Mouse (Mus musculus): ENCODE data around the gene Cpsf3. TPM values are rescaled to one million over a fixed set of nuclear protein-coding genes. Genes with fewer than 3 reads are reported as not detected.

Gene Cpsf3
- polyA plus RNA-seq (2015; fragmentation: Nextera tagmentation; extraction: Ambion mirVana) = 97.7 and 98.1 TPM in 2 replicates

DNA sequence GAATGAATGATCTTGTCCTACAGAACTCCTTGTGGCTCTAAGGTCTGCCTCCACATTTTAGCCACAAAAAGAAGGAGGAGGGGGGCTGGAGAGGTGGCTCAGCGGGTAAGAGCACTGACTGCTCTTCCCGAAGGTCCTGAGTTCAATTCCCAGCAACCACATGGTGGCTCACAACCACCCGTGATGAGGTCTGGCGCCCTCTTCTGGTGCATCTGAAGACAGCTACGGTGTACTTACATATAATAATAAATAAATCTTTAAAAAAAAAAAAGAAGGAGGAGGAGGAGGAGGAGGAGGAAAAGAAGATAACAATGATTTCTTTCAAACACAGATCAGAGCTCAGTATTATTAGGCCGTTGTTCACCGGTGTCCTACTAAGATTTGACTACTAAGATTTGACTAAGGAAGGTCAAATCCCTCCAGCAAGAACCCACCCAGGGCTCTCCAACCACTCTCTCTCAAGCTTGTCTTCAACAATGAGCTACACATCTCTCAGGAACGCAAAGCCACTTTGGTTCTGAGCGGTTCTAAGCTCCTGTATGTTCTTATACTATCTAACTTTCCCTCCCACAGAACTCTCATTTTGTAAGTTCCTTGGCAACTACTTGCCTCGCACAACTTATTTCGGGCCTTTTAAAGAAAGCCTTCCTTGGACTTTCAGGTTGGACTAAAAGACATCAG lies at the start of gene Cpsf3:
Gene Cpsf3, plus strand, starts transcription at position 631 of the 681 bp plus-strand sequence.
- H3K4me3 ChIP-seq = peak within 1 kb of the TSS; percentile 65
- H3K27me3 ChIP-seq = no peaks in the 10 kb centered on the region
- WGBS = 58% methylated on average over 11 of the region's 11 CpGs
- H3K9ac ChIP-seq = peak within 1 kb of the TSS; percentile 90
- no peak for ATAC-seq (ENCODE audit: low FRiP score)
- H3K36me3 ChIP-seq = no peaks in the 10 kb centered on the region; the same call in 1 of the 2 replicates
- H3K4me2 ChIP-seq = peak within 1 kb of the TSS; percentile 83
- peak within 1 kb of the TSS; percentile 94 for H3K27ac ChIP-seq
- H3K4me1 ChIP-seq (replicated peaks) = peaks cover 35% of the 10 kb centered on the region
- no peaks in the 10 kb centered on the region for H3K9me3 ChIP-seq

DNA sequence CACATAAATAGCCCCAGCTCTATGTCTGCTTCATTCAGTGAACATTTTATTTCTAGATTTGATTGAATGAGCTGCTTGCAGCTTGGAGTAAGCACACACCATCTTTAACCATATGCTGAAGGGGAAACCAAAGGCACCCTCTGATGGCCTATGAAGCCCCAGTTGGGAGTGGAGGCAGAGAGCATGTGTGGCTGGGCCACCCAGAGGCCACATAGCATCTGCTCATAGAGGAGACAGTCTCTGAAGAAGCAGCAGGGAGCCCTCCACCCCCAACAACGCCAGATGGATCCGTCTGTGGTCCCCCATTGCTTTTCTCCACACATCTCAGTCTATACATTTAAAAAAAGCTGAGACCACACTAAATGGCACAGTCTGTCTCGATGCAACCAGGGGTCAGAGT lies 43.2 kb upstream of the Cpsf3 start:
- H3K27ac ChIP-seq = peak overlapping the region; percentile 36; the same call in 1 of the 2 replicates
- 0 out of 2 replicates have a peak, but pooled peaks cover 3% of the 10 kb centered on the region for H3K4me1 ChIP-seq (replicated peaks)
- H3K4me2 ChIP-seq = no peak overlapping the region
- no peak overlapping the region for H3K9ac ChIP-seq
- peaks cover 79% of the 10 kb centered on the region for H3K36me3 ChIP-seq
- no peaks in the 10 kb centered on the region for H3K27me3 ChIP-seq
- no peak overlapping the region for H3K4me3 ChIP-seq
- ATAC-seq (ENCODE audit: low FRiP score) = 0 out of 2 replicates have a peak, but pooled peaks have one; percentile 43
- 53% methylated on average over 3 of the region's 3 CpGs for WGBS
- no peaks in the 10 kb centered on the region for H3K9me3 ChIP-seq

DNA sequence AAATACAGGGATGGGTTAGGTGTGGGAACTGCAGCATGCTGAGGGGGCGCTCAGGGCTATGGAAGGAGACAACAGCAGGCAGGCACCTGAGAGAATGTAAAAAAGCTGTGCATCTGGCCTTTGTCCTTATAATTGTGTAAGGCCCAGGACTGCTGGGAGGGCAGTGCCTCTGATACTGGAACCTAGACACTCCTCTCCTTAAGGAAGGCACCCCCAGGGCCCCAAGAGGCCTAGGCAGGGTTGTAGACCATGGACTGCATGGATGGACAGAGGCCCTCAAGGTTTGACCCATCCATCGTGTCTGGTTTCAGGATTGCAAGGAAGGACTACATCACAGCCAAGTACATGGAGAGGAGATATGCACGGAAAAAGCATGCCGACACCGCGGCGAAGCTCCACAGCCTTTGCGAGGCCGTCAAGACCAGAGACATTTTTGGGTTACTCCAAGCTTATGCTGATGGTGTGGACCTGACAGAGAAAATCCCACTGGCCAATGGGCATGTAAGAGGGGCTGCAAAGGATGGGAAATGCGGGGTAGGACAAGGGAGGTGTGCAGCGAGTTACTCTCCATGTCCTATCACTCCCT lies 40.7 kb upstream of the Cpsf3 start:
- Histone ChIP-seq H3K9ac (no peak overlapping the region), H3K4me3 (no peak overlapping the region), H3K9me3 (no peaks in the 10 kb centered on the region), H3K4me1 (replicated peaks) (0 out of 2 replicates have a peak, but pooled peaks cover 3% of the 10 kb centered on the region), H3K27me3 (no peaks in the 10 kb centered on the region), H3K4me2 (no peak overlapping the region), H3K36me3 (peaks cover 78% of the 10 kb centered on the region), H3K27ac (no peak overlapping the region)
- WGBS = 96% methylated on average over 11 of the region's 11 CpGs
- no peak for ATAC-seq (ENCODE audit: low FRiP score)

DNA sequence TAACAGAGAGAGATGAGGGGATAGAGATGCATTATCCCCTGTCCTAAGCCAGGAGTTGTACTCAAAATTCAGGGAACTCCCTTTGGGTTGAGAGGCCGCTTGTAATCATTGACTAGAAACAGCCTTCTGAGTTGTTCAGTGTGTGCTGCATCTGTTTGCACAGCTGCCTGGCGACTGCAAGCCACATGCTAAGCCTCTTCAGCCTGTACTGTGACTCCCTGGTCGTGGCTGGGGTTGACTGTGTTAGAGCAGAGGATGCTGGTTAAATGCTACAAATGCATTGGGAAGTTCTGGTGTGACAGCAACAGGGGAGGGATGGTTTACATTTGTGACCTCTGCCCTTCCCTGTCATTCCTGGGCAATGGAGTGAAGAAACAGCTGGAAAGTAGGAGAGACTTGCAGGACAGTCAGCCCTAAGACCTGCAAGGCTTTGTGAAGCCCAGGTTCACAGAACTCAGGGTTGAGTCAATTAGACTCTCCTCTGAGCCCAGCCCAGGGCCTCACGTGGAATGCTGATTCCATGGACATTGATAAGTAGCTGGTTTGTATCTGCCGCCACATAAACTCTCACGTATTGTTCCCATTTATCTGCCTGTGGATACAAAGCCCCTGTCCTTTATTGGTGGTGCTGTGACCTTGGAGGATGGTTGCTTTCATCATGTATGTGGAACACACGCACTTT lies 37.3 kb upstream of the Cpsf3 start:
- Histone ChIP-seq H3K4me1 (replicated peaks) (no peaks in the 10 kb centered on the region), H3K4me2 (no peak overlapping the region), H3K27me3 (no peaks in the 10 kb centered on the region), H3K9me3 (no peaks in the 10 kb centered on the region), H3K36me3 (peaks cover 92% of the 10 kb centered on the region), H3K4me3 (no peak overlapping the region), H3K27ac (no peak overlapping the region), H3K9ac (no peak overlapping the region)
- 81% methylated on average over 7 of the region's 7 CpGs for WGBS
- ATAC-seq (ENCODE audit: low FRiP score) = no peak

DNA sequence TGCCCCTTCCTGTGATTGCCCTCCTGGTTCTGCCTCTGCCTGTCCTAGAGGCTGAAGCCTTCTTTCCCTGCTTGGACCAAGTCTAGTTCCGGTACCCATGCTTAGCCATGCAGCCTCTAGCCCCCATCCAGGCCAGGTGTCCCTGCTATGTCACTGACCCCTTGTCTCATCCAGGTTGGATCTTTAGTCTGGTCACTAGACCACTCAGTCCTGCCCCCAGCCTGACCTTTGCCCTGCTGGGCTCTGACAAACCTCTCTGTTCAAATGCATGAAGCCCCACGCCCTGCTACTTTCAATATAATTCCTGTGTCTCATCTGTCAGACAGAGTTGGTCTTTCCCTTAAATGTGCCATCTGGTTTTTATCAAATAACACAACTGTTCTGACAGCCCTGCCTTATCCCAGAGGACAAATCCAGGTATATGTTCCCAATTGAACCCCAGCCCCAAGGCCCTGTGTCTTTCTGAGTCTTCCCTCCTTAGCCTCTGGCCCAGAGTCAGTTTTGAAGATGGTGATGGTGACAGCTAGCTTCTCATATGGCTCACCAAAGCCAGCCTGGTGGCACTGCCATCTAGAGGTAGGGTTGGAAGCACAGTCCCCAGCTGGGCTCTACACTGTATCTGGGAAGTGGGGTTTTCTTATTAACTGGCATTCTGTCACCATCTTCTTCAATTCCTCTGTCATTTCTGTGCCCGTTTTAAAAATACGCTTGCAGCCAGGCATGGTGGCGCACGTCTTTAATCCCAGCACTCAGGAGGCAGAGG lies 24.5 kb upstream of the Cpsf3 start:
- H3K4me1 ChIP-seq (replicated peaks) = no peaks in the 10 kb centered on the region
- H3K4me3 ChIP-seq = no peak overlapping the region
- no peaks in the 10 kb centered on the region for H3K9me3 ChIP-seq
- no peak for ATAC-seq (ENCODE audit: low FRiP score)
- H3K4me2 ChIP-seq = no peak overlapping the region
- H3K27ac ChIP-seq = no peak overlapping the region
- 94% methylated on average over 6 of the region's 6 CpGs for WGBS
- peaks cover 92% of the 10 kb centered on the region for H3K36me3 ChIP-seq
- no peaks in the 10 kb centered on the region for H3K27me3 ChIP-seq
- no peak overlapping the region for H3K9ac ChIP-seq

DNA sequence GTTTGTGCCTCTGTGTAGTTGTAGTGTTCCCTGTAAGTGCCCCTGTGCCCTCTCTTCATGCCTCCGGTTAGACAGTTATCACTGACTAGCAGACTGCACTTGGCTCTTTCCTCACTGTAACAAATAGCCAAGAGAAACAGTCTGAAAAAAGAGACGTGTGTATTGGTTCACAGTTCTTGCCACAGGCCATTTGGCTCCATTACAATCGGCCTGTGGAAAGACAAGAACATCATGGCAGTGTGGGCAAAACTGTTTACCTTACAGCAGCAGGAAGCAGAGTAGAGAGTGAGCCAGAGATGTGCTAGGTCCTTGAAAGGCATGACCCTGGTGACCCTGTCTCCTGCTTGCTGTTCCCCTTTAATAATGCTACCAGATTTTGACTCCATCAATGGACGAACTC lies 23.7 kb upstream of the Cpsf3 start:
- H3K27me3 ChIP-seq = no peaks in the 10 kb centered on the region
- no peaks in the 10 kb centered on the region for H3K9me3 ChIP-seq
- 92% methylated on average over 4 of the region's 4 CpGs for WGBS
- H3K4me3 ChIP-seq = no peak overlapping the region
- no peak overlapping the region for H3K27ac ChIP-seq
- ATAC-seq (ENCODE audit: low FRiP score) = no peak
- H3K4me1 ChIP-seq (replicated peaks) = no peaks in the 10 kb centered on the region
- H3K4me2 ChIP-seq = no peak overlapping the region
- H3K36me3 ChIP-seq = peaks cover 91% of the 10 kb centered on the region
- no peak overlapping the region for H3K9ac ChIP-seq

DNA sequence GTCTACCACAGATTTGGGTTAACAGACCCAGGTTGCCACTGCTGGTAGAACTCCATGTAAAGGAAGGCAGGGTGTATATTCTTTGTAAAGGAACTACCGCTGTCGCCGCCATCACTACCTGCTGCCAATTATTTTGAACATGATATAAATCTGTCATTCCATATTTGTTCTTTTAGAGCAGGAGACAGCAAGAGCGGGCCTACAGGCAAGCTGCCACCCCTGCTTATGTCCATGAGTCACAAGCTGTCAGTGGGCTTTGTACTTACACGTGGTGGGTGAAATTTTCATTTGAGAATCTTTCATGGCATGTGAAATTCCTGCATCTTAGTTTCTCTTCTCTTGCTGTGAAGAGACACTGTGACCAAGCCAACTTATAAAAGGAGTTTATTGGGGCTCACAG lies 21.9 kb upstream of the Cpsf3 start:
- Histone ChIP-seq H3K9ac (no peak overlapping the region), H3K27me3 (no peaks in the 10 kb centered on the region), H3K4me2 (no peak overlapping the region), H3K4me3 (no peak overlapping the region), H3K4me1 (replicated peaks) (no peaks in the 10 kb centered on the region), H3K27ac (no peak overlapping the region), H3K36me3 (peaks cover 83% of the 10 kb centered on the region), H3K9me3 (no peaks in the 10 kb centered on the region)
- WGBS = 97% methylated on average over 5 of the region's 5 CpGs
- ATAC-seq (ENCODE audit: low FRiP score) = no peak

DNA sequence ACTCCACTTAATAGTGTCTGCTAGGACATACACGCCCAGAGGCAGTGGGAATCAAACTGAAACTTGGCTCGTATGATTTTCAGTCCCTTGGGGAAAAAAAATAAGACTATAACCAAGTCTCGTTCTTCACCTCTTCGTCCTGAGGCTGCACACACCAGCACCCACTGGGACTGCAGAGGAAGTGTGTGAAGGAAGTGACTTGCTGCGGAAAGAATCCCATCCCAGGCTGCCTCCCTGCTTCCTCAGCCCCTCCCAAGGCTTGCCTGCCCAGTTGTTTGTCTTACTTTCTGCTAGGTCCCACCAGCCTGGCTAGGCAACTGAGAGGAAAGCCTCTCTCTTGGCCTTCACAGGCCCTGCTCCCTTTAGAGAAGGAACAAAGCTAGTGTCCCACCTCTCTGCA lies 20.9 kb upstream of the Cpsf3 start:
- 82% methylated on average over 5 of the region's 5 CpGs for WGBS
- H3K4me3 ChIP-seq = no peak overlapping the region
- no peaks in the 10 kb centered on the region for H3K9me3 ChIP-seq
- ATAC-seq (ENCODE audit: low FRiP score) = no peak
- H3K36me3 ChIP-seq = peaks cover 85% of the 10 kb centered on the region
- H3K27me3 ChIP-seq = no peaks in the 10 kb centered on the region
- no peak overlapping the region for H3K9ac ChIP-seq
- no peaks in the 10 kb centered on the region for H3K4me1 ChIP-seq (replicated peaks)
- H3K27ac ChIP-seq = no peak overlapping the region
- no peak overlapping the region for H3K4me2 ChIP-seq

DNA sequence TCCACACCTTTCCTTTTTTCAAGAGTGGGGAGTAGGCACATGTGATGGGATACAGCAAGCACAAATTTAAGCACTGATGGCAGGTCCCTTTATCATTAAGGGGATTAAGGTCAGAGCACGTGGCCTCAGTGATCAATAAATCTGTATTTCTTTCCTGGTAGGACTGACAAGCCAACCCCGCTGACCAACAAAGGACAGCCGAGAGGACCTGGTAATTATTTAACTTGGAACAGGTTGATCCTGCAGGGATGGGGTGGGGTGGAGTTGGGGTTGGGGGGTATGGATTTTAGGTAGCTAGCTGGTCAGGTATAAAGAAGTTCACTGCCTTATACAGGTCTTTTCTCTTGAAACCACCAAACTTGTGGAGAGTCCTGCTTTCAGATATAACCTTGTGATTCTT lies 20.2 kb upstream of the Cpsf3 start:
- no peaks in the 10 kb centered on the region for H3K9me3 ChIP-seq
- H3K4me2 ChIP-seq = no peak overlapping the region
- H3K4me3 ChIP-seq = no peak overlapping the region
- no peaks in the 10 kb centered on the region for H3K4me1 ChIP-seq (replicated peaks)
- no peak for ATAC-seq (ENCODE audit: low FRiP score)
- no peaks in the 10 kb centered on the region for H3K27me3 ChIP-seq
- H3K27ac ChIP-seq = no peak overlapping the region
- peak overlapping the region; percentile 39; the same call in 1 of the 2 replicates for H3K9ac ChIP-seq
- peaks cover 83% of the 10 kb centered on the region for H3K36me3 ChIP-seq
- WGBS = 77% methylated on average over 3 of the region's 3 CpGs

DNA sequence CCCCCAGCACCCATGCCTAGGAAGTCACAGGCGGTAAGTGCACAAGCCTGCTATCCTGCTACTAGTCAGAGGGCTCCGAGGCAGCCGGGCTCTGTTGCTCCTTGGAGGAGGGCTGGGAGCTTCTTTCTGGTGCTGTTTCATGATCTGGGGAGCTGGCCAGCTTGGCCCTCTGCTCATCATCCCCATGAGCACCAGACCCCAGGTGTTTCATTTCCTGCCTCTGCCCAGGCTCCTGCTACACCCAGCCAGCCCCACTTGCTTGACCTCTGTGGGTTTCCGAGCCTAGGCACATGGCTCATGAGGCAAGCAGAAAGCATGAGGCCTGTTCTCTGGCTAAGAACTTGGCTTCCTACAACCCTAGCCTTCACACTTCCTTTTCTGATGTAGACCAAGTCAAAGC lies 19.7 kb upstream of the Cpsf3 start:
- no peaks in the 10 kb centered on the region for H3K27me3 ChIP-seq
- H3K4me1 ChIP-seq (replicated peaks) = no peaks in the 10 kb centered on the region
- no peak overlapping the region for H3K4me3 ChIP-seq
- no peak for ATAC-seq (ENCODE audit: low FRiP score)
- H3K36me3 ChIP-seq = peaks cover 83% of the 10 kb centered on the region
- WGBS = 85% methylated on average over 4 of the region's 4 CpGs
- no peak overlapping the region for H3K4me2 ChIP-seq
- no peak overlapping the region for H3K9ac ChIP-seq
- H3K9me3 ChIP-seq = no peaks in the 10 kb centered on the region
- H3K27ac ChIP-seq = no peak overlapping the region; the same call in 1 of the 2 replicates

DNA sequence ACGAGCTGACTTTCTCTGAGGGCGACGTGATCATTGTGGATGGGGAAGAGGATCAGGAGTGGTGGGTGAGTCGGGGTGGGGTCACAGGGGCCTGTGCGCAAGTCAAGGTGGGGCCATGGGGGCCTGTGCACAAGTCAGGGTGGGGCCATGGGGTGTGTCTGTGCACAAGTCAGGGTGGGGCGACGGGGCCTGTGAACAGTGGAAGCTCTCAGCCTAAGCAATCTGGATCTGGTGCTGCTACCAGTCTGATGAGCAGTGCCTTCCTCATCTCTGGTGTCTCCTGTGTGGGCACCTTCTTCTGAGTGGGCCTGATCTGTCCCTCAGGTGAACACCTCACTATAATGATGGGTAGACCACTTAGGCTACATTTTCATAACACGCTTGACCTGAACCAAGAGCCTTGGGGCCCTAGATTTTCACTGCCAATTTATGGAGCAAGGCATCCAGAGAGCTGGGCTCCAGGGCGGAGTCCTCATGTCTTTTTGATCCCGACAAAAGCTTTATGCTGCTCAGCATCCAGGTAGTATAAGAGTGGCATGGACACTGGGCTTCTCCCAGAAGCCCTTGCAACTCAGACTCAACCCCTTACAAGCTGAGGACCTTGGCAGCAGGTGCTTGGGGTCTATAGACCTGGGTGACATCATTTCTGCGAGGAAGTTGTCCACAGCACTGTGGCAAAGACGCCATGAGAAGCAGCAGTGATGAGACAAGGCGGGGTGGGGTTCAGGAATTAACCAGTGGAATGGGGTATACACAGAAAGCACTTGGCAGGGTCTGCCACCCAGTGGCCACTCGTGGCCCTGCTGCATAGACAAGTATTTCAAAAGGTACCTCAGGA lies 19.0 kb upstream of the Cpsf3 start:
- WGBS = 80% methylated on average over 14 of the region's 14 CpGs
- no peak overlapping the region for H3K27ac ChIP-seq
- H3K9ac ChIP-seq = no peak overlapping the region
- no peak overlapping the region for H3K4me2 ChIP-seq
- no peaks in the 10 kb centered on the region for H3K27me3 ChIP-seq
- ATAC-seq (ENCODE audit: low FRiP score) = peak; percentile 89
- peaks cover 84% of the 10 kb centered on the region for H3K36me3 ChIP-seq
- no peaks in the 10 kb centered on the region for H3K9me3 ChIP-seq
- H3K4me3 ChIP-seq = no peak overlapping the region
- H3K4me1 ChIP-seq (replicated peaks) = no peaks in the 10 kb centered on the region
